Mouse (Mus musculus): Measurements from ENCODE around the gene Ptprd. TPM values are rescaled to one million over a fixed set of nuclear protein-coding genes. Genes with fewer than 3 reads are reported as not detected.

The Ptprd gene
- polyA plus RNA-seq, 1 experiment from 2014 or later = 76.0 TPM

- H3K36me3 ChIP-seq (ENCODE audit: control insufficient read depth, insufficient read depth, low read length) = no peaks in the 10 kb centered on the region
- no peaks in the 10 kb centered on the region for H3K27me3 ChIP-seq (ENCODE audit: control insufficient read depth, insufficient read depth, low read length)
- H3K9me3 ChIP-seq (ENCODE audit: control insufficient read depth, low read length) = no peaks in the 10 kb centered on the region
- ATAC-seq (ENCODE audit: low FRiP score, low TSS enrichment) = no peak
- H3K4me3 ChIP-seq (replicated peaks; ENCODE audit: low read depth, low read length) = no peak overlapping the region
- 95% methylated on average over 4 of the region's 4 CpGs for WGBS
- no peak overlapping the region for H3K27ac ChIP-seq (replicated peaks; ENCODE audit: low read depth, low read length)
- no peak overlapping the region for H3K4me2 ChIP-seq (ENCODE audit: low read length)
- no peak for DNase-seq
- no peak overlapping the region for H3K9ac ChIP-seq (replicated peaks; ENCODE audit: low read length)
- H3K4me1 ChIP-seq (ENCODE audit: control insufficient read depth, insufficient read depth, low read length) = no peaks in the 10 kb centered on the region
Observed at GRCm38 (mm10) chr4:76422113-76422512, 1789.6 kb downstream of the Ptprd start.

DNA sequence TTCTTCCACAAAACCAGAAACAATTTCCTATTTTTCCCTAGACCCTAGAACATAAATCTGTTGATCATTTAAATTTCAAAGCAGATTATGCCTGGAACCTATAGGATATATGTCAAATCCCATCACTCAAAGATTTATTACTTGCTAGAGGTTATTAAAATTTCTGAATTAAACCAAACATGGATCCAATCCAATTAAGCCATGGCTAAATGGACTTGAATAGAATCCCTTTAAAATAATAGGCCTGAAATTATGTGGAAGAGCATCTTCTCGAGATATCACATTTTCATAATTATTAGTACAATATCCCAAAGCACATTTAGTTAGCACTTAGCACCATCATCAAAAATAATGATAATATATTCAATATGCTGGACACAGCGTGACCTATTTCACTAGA lies 1792.1 kb downstream of the Ptprd start:
- ATAC-seq (ENCODE audit: low FRiP score, low TSS enrichment) (no peak), DNase-seq (no peak)
- H3K27me3 ChIP-seq (ENCODE audit: control insufficient read depth, insufficient read depth, low read length) = no peaks in the 10 kb centered on the region
- H3K27ac ChIP-seq (replicated peaks; ENCODE audit: low read depth, low read length) = no peak overlapping the region
- no peaks in the 10 kb centered on the region for H3K36me3 ChIP-seq (ENCODE audit: control insufficient read depth, insufficient read depth, low read length)
- no peaks in the 10 kb centered on the region for H3K4me1 ChIP-seq (ENCODE audit: control insufficient read depth, insufficient read depth, low read length)
- 51% methylated on average over 2 of the region's 2 CpGs for WGBS
- H3K9me3 ChIP-seq (ENCODE audit: control insufficient read depth, low read length) = no peaks in the 10 kb centered on the region
- H3K4me3 ChIP-seq (replicated peaks; ENCODE audit: low read depth, low read length) = no peak overlapping the region
- no peak overlapping the region for H3K9ac ChIP-seq (replicated peaks; ENCODE audit: low read length)
- H3K4me2 ChIP-seq (ENCODE audit: low read length) = no peak overlapping the region

DNA sequence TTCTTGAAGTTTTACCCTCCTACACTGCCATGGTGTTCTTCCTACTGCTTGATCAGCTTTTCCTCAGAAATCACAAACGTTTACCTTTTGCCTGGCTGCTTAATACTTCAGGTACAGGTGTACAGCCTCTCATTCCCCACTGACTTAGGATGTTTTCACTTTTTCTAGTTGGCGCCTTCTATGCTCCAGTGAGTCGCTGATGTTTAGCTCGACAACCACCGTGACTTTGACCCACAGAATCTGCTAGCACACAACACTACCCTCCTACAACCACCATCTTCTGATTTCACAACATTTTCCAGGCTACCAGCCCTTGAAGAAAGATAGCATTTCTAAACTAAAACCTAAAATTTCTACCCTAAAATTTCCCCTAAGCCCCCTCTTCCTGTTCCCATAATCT lies 1794.1 kb downstream of the Ptprd start:
- Histone ChIP-seq H3K4me2 (ENCODE audit: low read length) (no peak overlapping the region), H3K9ac (replicated peaks; ENCODE audit: low read length) (no peak overlapping the region), H3K27ac (replicated peaks; ENCODE audit: low read depth, low read length) (no peak overlapping the region), H3K9me3 (ENCODE audit: control insufficient read depth, low read length) (no peaks in the 10 kb centered on the region), H3K4me1 (ENCODE audit: control insufficient read depth, insufficient read depth, low read length) (no peaks in the 10 kb centered on the region), H3K27me3 (ENCODE audit: control insufficient read depth, insufficient read depth, low read length) (no peaks in the 10 kb centered on the region), H3K4me3 (replicated peaks; ENCODE audit: low read depth, low read length) (no peak overlapping the region), H3K36me3 (ENCODE audit: control insufficient read depth, insufficient read depth, low read length) (no peaks in the 10 kb centered on the region)
- no peak for ATAC-seq (ENCODE audit: low FRiP score, low TSS enrichment)
- WGBS = 94% methylated on average over 5 of the region's 5 CpGs
- no peak for DNase-seq

DNA sequence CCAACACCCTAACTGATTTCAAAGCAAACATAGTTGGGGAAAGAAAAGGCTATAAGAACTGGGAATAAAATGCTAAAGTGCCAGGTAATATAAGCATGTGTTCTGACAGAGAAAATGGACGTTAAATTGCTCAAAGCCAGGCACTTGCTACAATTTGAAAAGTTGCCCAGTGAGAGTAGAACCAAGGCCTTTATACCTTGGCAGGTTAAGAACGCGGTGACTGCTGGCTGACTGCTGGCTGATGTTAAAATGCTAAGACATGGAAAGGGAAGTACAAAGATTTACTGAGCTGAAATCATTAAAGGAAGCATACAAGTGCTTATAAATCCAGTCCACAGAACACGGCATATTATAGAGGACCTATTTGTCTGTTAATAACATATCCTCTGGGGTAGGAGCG lies 1796.1 kb downstream of the Ptprd start:
- DNase-seq (no peak), ATAC-seq (ENCODE audit: low FRiP score, low TSS enrichment) (no peak)
- Histone ChIP-seq H3K27me3 (ENCODE audit: control insufficient read depth, insufficient read depth, low read length) (no peaks in the 10 kb centered on the region), H3K27ac (replicated peaks; ENCODE audit: low read depth, low read length) (no peak overlapping the region), H3K4me3 (replicated peaks; ENCODE audit: low read depth, low read length) (no peak overlapping the region), H3K4me2 (ENCODE audit: low read length) (no peak overlapping the region), H3K4me1 (ENCODE audit: control insufficient read depth, insufficient read depth, low read length) (no peaks in the 10 kb centered on the region), H3K9ac (replicated peaks; ENCODE audit: low read length) (no peak overlapping the region), H3K9me3 (ENCODE audit: control insufficient read depth, low read length) (no peaks in the 10 kb centered on the region), H3K36me3 (ENCODE audit: control insufficient read depth, insufficient read depth, low read length) (no peaks in the 10 kb centered on the region)
- 85% methylated on average over 5 of the region's 5 CpGs for WGBS

GRCm38 (mm10) chr4:76414591-76414990 lies 1797.2 kb downstream of the Ptprd start:
- H3K36me3 ChIP-seq (ENCODE audit: control insufficient read depth, insufficient read depth, low read length) = no peaks in the 10 kb centered on the region
- H3K9me3 ChIP-seq (ENCODE audit: control insufficient read depth, low read length) = no peaks in the 10 kb centered on the region
- 94% methylated on average over 4 of the region's 4 CpGs for WGBS

GRCm38 (mm10) chr4:76410053-76410452 lies 1801.7 kb downstream of the Ptprd start:
- WGBS = 5% methylated on average over 2 of the region's 2 CpGs
- Histone ChIP-seq H3K4me1 (ENCODE audit: control insufficient read depth, insufficient read depth, low read length) (peaks cover 10% of the 10 kb centered on the region), H3K36me3 (ENCODE audit: control insufficient read depth, insufficient read depth, low read length) (no peaks in the 10 kb centered on the region), H3K27me3 (ENCODE audit: control insufficient read depth, insufficient read depth, low read length) (no peaks in the 10 kb centered on the region), H3K27ac (replicated peaks; ENCODE audit: low read depth, low read length) (no peak overlapping the region), H3K9ac (replicated peaks; ENCODE audit: low read length) (no peak overlapping the region), H3K9me3 (ENCODE audit: control insufficient read depth, low read length) (no peaks in the 10 kb centered on the region), H3K4me3 (replicated peaks; ENCODE audit: low read depth, low read length) (no peak overlapping the region), H3K4me2 (ENCODE audit: low read length) (no peak overlapping the region)
- ATAC-seq (ENCODE audit: low FRiP score, low TSS enrichment) (no peak; the same call in 1 of the 2 replicates), DNase-seq (peak; percentile 44)

More at GRCm38 (mm10) chr4:76414591-76414990, 1797.2 kb downstream of the Ptprd start:
- no peak overlapping the region for H3K4me3 ChIP-seq (replicated peaks; ENCODE audit: low read depth, low read length)
- H3K4me1 ChIP-seq (ENCODE audit: control insufficient read depth, insufficient read depth, low read length) = no peaks in the 10 kb centered on the region
- no peak overlapping the region for H3K9ac ChIP-seq (replicated peaks; ENCODE audit: low read length)
- no peak for DNase-seq
- H3K27ac ChIP-seq (replicated peaks; ENCODE audit: low read depth, low read length) = no peak overlapping the region
- H3K4me2 ChIP-seq (ENCODE audit: low read length) = no peak overlapping the region
- no peaks in the 10 kb centered on the region for H3K27me3 ChIP-seq (ENCODE audit: control insufficient read depth, insufficient read depth, low read length)
- ATAC-seq (ENCODE audit: low FRiP score, low TSS enrichment) = no peak

GRCm38 (mm10) chr4:76409159-76409558 lies 1802.6 kb downstream of the Ptprd start:
- Histone ChIP-seq H3K4me1 (ENCODE audit: control insufficient read depth, insufficient read depth, low read length) (peaks cover 10% of the 10 kb centered on the region), H3K4me3 (replicated peaks; ENCODE audit: low read depth, low read length) (no peak overlapping the region), H3K9ac (replicated peaks; ENCODE audit: low read length) (no peak overlapping the region), H3K27ac (replicated peaks; ENCODE audit: low read depth, low read length) (no peak overlapping the region), H3K36me3 (ENCODE audit: control insufficient read depth, insufficient read depth, low read length) (no peaks in the 10 kb centered on the region), H3K4me2 (ENCODE audit: low read length) (no peak overlapping the region), H3K9me3 (ENCODE audit: control insufficient read depth, low read length) (no peaks in the 10 kb centered on the region), H3K27me3 (ENCODE audit: control insufficient read depth, insufficient read depth, low read length) (no peaks in the 10 kb centered on the region)
- 36% methylated on average over 3 of the region's 3 CpGs for WGBS
- ATAC-seq (ENCODE audit: low FRiP score, low TSS enrichment) (no peak), DNase-seq (no peak)

DNA sequence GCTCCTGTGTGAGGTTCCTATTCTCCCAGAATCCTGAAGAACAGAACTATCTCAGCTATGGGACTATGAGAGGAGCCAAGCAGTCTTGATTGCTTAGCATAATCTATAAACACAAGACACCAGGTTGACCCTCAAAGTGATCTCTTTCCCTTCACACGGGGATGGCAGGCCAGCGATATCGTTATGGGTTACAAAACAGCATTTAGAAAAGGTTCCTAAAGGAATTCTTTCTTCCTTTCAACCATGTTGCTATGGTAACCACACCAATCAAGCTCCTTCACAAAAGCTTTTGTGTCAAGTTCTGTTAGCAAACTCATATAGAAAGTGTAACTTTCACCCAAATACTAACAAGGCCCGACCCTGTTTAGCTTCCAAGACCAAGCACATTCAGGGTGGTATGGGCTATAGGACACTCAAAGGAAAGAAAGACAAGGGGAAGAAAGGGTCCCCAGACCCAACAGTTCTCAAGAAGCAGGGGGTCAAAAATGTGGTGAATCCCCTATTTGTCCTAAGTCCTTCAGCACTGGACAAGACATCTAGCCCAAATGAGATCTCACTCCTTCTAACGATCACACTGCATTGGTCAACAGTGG lies 1805.8 kb downstream of the Ptprd start:
- no peaks in the 10 kb centered on the region for H3K27me3 ChIP-seq (ENCODE audit: control insufficient read depth, insufficient read depth, low read length)
- no peak overlapping the region for H3K27ac ChIP-seq (replicated peaks; ENCODE audit: low read depth, low read length)
- ATAC-seq (ENCODE audit: low FRiP score, low TSS enrichment) (no peak), DNase-seq (peak; percentile 62)
- WGBS = 7% methylated on average over 5 of the region's 5 CpGs
- no peak overlapping the region for H3K4me3 ChIP-seq (replicated peaks; ENCODE audit: low read depth, low read length)
- H3K9me3 ChIP-seq (ENCODE audit: control insufficient read depth, low read length) = no peaks in the 10 kb centered on the region
- H3K36me3 ChIP-seq (ENCODE audit: control insufficient read depth, insufficient read depth, low read length) = no peaks in the 10 kb centered on the region
- no peak overlapping the region for H3K4me2 ChIP-seq (ENCODE audit: low read length)
- peaks cover 10% of the 10 kb centered on the region for H3K4me1 ChIP-seq (ENCODE audit: control insufficient read depth, insufficient read depth, low read length)
- H3K9ac ChIP-seq (replicated peaks; ENCODE audit: low read length) = no peak overlapping the region

GRCm38 (mm10) chr4:76403219-76403618 lies 1808.5 kb downstream of the Ptprd start:
- WGBS = 97% methylated on average over 5 of the region's 5 CpGs
- H3K4me3 ChIP-seq (replicated peaks; ENCODE audit: low read depth, low read length) = no peak overlapping the region
- no peak overlapping the region for H3K9ac ChIP-seq (replicated peaks; ENCODE audit: low read length)
- H3K4me1 ChIP-seq (ENCODE audit: control insufficient read depth, insufficient read depth, low read length) = peaks cover 10% of the 10 kb centered on the region
- H3K9me3 ChIP-seq (ENCODE audit: control insufficient read depth, low read length) = no peaks in the 10 kb centered on the region
- no peak overlapping the region for H3K27ac ChIP-seq (replicated peaks; ENCODE audit: low read depth, low read length)
- H3K4me2 ChIP-seq (ENCODE audit: low read length) = no peak overlapping the region
- no peak for ATAC-seq (ENCODE audit: low FRiP score, low TSS enrichment)
- H3K27me3 ChIP-seq (ENCODE audit: control insufficient read depth, insufficient read depth, low read length) = no peaks in the 10 kb centered on the region
- H3K36me3 ChIP-seq (ENCODE audit: control insufficient read depth, insufficient read depth, low read length) = no peaks in the 10 kb centered on the region
- DNase-seq = no peak
